Mouse (Mus musculus): ENCODE data around the gene Ppm1l. TPM values are rescaled to one million over a fixed set of nuclear protein-coding genes. Genes with fewer than 3 reads are reported as not detected.

Ppm1l gene
- polyA plus RNA-seq, 1 experiment = 0.10 TPM

DNA sequence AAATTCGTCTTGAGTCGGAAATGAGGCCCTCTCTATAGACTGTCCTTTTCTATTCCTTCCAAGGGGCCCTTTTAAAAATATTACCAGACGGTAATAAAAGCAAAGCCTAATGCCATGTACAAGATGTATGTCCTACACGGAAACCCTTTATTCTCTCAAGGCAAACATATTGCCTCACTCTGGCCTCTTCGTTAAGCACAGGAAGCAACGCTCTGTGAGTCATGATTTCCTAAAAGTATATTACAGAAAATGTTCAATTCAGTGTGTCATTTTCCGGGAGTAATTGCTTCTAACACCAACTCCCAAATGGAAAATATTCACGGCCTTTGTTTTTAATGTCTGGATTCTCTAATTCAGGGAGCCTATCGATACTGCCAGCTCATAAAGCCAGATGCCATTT is 202.5 kb downstream of the Ppm1l start:
- Histone ChIP-seq H3K27me3 (replicated peaks) (no peaks in the 10 kb centered on the region), H3K36me3 (replicated peaks; ENCODE audit: low read length) (no peaks in the 10 kb centered on the region), H3K9me3 (peaks cover 29% of the 10 kb centered on the region), H3K4me3 (replicated peaks) (no peak overlapping the region), H3K4me1 (no peaks in the 10 kb centered on the region)
- no peak for TF ChIP-seq FLI1 (IDR thresholded peaks at IDR 0.05; ENCODE audit: low read length)
- no peak for TF ChIP-seq GATA1 (IDR thresholded peaks at IDR 0.05; ENCODE audit: borderline replicate concordance, low read length)

- Histone ChIP-seq H3K9me3 (peaks cover 29% of the 10 kb centered on the region), H3K4me1 (peaks cover 4% of the 10 kb centered on the region; the same call in 1 of the 2 replicates), H3K4me3 (replicated peaks) (no peak overlapping the region), H3K36me3 (replicated peaks; ENCODE audit: low read length) (no peaks in the 10 kb centered on the region), H3K27me3 (replicated peaks) (no peaks in the 10 kb centered on the region)
- TF ChIP-seq GATA1 (IDR thresholded peaks at IDR 0.05; ENCODE audit: borderline replicate concordance, low read length) (no peak), FLI1 (IDR thresholded peaks at IDR 0.05; ENCODE audit: low read length) (no peak)
Observed at GRCm38 (mm10) chr3:69519789-69520558, 203.3 kb downstream of the Ppm1l start.

GRCm38 (mm10) chr3:69522270-69522669 is 205.6 kb downstream of the Ppm1l start:
- no peaks in the 10 kb centered on the region for H3K27me3 ChIP-seq (replicated peaks)

GRCm38 (mm10) chr3:69524356-69525071 is 207.9 kb downstream of the Ppm1l start:
- TF ChIP-seq GATA1 (IDR thresholded peaks at IDR 0.05; ENCODE audit: borderline replicate concordance, low read length) = no peak
- TF ChIP-seq FLI1 (IDR thresholded peaks at IDR 0.05; ENCODE audit: low read length) = no peak
- Histone ChIP-seq H3K4me1 (peaks cover 4% of the 10 kb centered on the region; the same call in 1 of the 2 replicates), H3K36me3 (replicated peaks; ENCODE audit: low read length) (no peaks in the 10 kb centered on the region), H3K9me3 (peaks cover 27% of the 10 kb centered on the region), H3K27me3 (replicated peaks) (no peaks in the 10 kb centered on the region), H3K4me3 (replicated peaks) (no peak overlapping the region)

More at GRCm38 (mm10) chr3:69522270-69522669, 205.6 kb downstream of the Ppm1l start:
- TF ChIP-seq GATA1 (IDR thresholded peaks at IDR 0.05; ENCODE audit: borderline replicate concordance, low read length) (no peak), FLI1 (IDR thresholded peaks at IDR 0.05; ENCODE audit: low read length) (no peak)
- no peak overlapping the region for H3K4me3 ChIP-seq (replicated peaks)
- H3K9me3 ChIP-seq = peaks cover 29% of the 10 kb centered on the region
- peaks cover 4% of the 10 kb centered on the region; the same call in 1 of the 2 replicates for H3K4me1 ChIP-seq
- H3K36me3 ChIP-seq (replicated peaks; ENCODE audit: low read length) = no peaks in the 10 kb centered on the region

GRCm38 (mm10) chr3:69525072-69525529 is 208.4 kb downstream of the Ppm1l start:
- Histone ChIP-seq H3K4me3 (replicated peaks) (no peak overlapping the region), H3K27me3 (replicated peaks) (no peaks in the 10 kb centered on the region)

GRCm38 (mm10) chr3:69527384-69527783 is 210.7 kb downstream of the Ppm1l start:
- H3K36me3 ChIP-seq (replicated peaks; ENCODE audit: low read length) = no peaks in the 10 kb centered on the region
- H3K4me3 ChIP-seq (replicated peaks) = no peak overlapping the region
- TF ChIP-seq GATA1 (IDR thresholded peaks at IDR 0.05; ENCODE audit: borderline replicate concordance, low read length) (no peak), FLI1 (IDR thresholded peaks at IDR 0.05; ENCODE audit: low read length) (no peak)
- peaks cover 7% of the 10 kb centered on the region for H3K9me3 ChIP-seq
- H3K4me1 ChIP-seq = peaks cover 4% of the 10 kb centered on the region; the same call in 1 of the 2 replicates
- no peaks in the 10 kb centered on the region for H3K27me3 ChIP-seq (replicated peaks)

More at GRCm38 (mm10) chr3:69525072-69525529, 208.4 kb downstream of the Ppm1l start:
- Histone ChIP-seq H3K4me1 (peaks cover 4% of the 10 kb centered on the region; the same call in 1 of the 2 replicates), H3K36me3 (replicated peaks; ENCODE audit: low read length) (no peaks in the 10 kb centered on the region), H3K9me3 (peaks cover 22% of the 10 kb centered on the region)
- TF ChIP-seq FLI1 (IDR thresholded peaks at IDR 0.05; ENCODE audit: low read length) (no peak), GATA1 (IDR thresholded peaks at IDR 0.05; ENCODE audit: borderline replicate concordance, low read length) (no peak)

- H3K27me3 ChIP-seq (replicated peaks) = no peaks in the 10 kb centered on the region
- peaks cover 3% of the 10 kb centered on the region; the same call in 1 of the 2 replicates for H3K4me1 ChIP-seq
- 0 out of 2 replicates have a peak, but pooled peaks cover 3% of the 10 kb centered on the region for H3K9me3 ChIP-seq
- H3K4me3 ChIP-seq (replicated peaks) = no peak overlapping the region
- TF ChIP-seq GATA1 (IDR thresholded peaks at IDR 0.05; ENCODE audit: borderline replicate concordance, low read length) (no peak), FLI1 (IDR thresholded peaks at IDR 0.05; ENCODE audit: low read length) (no peak)
- H3K36me3 ChIP-seq (replicated peaks; ENCODE audit: low read length) = no peaks in the 10 kb centered on the region
Observed at GRCm38 (mm10) chr3:69529576-69529975, 212.9 kb downstream of the Ppm1l start.

GRCm38 (mm10) chr3:69531511-69531910 is 214.8 kb downstream of the Ppm1l start:
- 0 out of 2 replicates have a peak, but pooled peaks cover 3% of the 10 kb centered on the region for H3K9me3 ChIP-seq
- TF ChIP-seq FLI1 (IDR thresholded peaks at IDR 0.05; ENCODE audit: low read length) = no peak
- no peak for TF ChIP-seq GATA1 (IDR thresholded peaks at IDR 0.05; ENCODE audit: borderline replicate concordance, low read length)
- no peaks in the 10 kb centered on the region for H3K4me1 ChIP-seq
- no peak overlapping the region for H3K4me3 ChIP-seq (replicated peaks)
- H3K27me3 ChIP-seq (replicated peaks) = no peaks in the 10 kb centered on the region
- H3K36me3 ChIP-seq (replicated peaks; ENCODE audit: low read length) = no peaks in the 10 kb centered on the region

- TF ChIP-seq FLI1 (IDR thresholded peaks at IDR 0.05; ENCODE audit: low read length) = no peak
- no peak for TF ChIP-seq GATA1 (IDR thresholded peaks at IDR 0.05; ENCODE audit: borderline replicate concordance, low read length)
- Histone ChIP-seq H3K4me1 (no peaks in the 10 kb centered on the region), H3K9me3 (0 out of 2 replicates have a peak, but pooled peaks cover 3% of the 10 kb centered on the region), H3K27me3 (replicated peaks) (no peaks in the 10 kb centered on the region), H3K36me3 (replicated peaks; ENCODE audit: low read length) (no peaks in the 10 kb centered on the region), H3K4me3 (replicated peaks) (no peak overlapping the region)
Observed at GRCm38 (mm10) chr3:69532687-69533086, 216.0 kb downstream of the Ppm1l start.

Measured in megakaryocyte, embryonic 14.5 days (primary cell).